Mouse (Mus musculus) urinary bladder, adult 18-20 months (tissue): ENCODE results near the gene Arsg.

ENCODE experiments used
- DNase-seq, 2 experiments: peaks; one replicate each; pipeline ENCODE4 v3.0.0; 2022; ENCODE audit warnings: low spot score in 2 of 2, mixed read lengths in 2 of 2

Gene Arsg

DNA sequence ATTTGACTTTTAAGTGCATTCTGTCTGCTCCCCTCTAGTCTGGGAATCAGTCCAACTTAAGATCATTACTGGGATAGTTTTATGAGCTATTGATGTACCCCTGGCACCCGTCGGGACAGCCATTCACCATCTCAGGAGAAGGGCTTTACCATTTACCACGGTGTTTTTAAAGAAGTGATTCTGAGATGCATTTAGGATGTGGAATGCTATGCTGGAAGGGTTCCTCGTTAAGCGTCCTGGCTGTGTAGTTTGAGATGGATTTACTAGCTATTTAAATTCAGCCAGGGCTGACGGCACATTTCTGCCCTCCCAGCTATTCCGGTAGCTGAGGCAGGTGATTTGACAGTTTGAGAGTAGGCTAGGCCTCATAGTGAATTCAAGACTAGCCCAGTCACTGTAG, 71.3 kb downstream of the Arsg start:
- DNase-seq, result no peak

DNA sequence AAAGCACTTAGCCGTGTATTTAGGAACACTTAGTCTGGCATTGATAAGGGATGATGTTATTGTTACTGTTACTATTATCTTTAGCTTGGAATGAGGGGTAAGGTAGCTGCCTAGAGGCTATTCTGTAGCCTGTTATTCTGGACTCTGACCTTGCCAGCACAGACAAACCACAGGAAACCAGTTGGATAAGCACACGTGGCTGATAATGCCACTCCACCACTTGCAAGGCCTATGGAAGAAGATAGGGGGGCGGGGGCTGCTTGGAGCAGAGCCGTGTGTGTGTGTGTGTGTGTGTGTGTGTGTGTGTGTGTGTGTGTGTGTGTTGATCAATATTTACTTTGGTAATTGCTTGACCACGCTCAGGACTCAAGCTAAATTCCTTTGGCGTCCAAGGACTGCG, 72.1 kb downstream of the Arsg start:
- no peak for DNase-seq

DNA sequence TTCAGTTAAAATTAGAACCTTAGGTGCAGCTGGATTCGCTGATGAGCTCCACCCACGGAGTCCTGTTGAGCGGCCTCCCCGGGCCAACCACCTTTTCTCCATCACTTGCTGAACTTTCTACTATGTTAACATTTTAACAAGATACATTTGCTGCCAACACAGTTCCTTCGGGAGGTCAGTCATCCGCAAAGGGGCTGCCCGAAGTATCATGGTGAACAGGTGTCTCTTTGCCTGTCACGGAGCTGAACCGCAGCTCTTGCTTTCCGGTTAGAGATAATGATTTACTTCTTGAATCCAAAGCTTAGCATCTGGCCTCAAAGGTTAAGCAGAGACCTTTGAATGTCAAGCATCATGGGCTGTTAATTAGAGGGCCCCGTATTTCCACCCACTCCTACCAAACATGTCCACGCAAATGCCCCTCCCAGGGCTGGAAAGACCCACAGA, 72.5 kb downstream of the Arsg start:
- DNase-seq, result no peak

DNA sequence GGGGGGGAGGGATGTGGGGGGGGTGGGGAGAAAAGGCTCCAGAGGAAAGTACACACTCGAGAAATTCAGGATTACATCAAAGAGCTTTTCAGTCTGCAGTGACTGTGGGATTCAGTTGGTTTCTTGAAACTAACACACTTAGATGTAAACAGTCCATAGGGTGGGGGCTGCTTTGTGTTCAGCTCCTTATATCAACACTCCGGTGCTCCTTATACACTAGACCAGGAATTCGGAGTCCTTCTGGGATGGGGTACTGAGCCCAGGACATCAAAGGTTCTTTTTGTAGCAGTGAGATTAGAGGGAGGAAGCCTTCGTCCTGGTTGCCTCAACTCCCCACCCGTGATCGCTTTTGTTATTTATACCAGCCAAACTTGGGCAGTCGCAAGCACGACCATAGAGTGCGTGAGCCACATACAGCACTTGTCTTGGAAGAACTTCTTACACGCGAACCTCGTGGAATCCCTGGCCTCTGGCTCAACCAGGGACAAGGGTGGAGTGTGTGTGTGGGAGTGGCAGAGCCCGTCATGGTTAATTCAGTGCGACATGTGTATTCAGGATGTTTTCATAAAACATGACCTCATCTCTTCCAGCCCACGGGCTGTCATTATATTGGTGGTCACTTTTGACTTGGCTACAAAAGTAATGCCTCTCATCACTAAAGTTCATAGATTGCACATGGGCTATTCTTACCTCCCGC, 73.3 kb downstream of the Arsg start:
- DNase-seq, result no peak

DNA sequence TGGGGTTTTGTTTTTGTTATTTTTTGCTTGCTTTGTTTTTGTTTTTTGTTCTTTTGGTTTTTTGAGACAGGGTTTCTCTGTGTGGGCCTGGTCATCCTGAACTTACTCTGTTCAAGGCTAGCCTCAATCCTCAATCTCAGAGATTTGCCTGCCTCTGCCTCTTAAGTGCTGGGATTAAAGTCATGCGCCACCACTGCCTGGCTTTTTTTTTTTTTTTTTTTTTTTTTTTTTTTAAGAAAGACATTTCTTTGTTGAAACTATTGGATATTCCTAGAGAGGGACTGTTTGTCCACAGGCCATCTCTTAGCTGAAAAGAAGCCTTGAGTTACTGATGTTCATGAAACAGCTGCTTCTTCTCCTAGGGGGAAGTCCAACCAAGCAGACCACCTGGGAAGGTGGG, 74.5 kb downstream of the Arsg start:
- no peak for DNase-seq

DNA sequence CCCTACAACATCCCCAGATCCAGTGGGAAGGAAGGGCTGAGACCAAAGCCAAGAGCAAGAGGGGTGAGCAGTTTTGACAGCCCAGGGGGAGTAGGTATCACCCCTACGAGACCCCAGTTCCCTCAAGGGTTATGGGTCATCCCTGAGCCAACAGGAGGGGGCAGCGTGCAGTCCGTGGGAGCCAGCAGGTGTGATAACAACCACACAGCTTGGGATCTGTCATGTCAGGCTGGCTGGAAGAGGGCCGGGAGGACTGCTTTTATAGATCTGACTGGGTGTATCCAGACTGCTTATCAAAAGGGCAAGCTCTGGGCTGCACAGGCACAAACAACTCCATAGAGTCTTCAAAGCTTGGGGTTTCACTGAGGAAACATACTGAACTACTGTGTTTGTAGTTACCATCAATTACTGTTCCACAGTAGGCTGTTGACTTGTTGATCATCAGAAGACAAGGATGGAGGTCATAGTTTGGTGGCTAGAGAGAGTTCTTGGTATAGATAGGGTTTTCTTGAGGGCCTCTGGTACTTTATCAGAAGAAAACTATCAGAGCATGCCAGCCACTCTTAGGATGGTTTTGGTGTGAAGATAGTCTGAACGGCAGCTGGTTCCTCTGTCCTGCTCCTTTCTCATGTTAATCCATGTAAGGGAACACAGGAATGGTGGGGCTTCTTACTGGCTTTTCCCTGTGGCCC, 76.6 kb downstream of the Arsg start:
- no peak for DNase-seq

DNA sequence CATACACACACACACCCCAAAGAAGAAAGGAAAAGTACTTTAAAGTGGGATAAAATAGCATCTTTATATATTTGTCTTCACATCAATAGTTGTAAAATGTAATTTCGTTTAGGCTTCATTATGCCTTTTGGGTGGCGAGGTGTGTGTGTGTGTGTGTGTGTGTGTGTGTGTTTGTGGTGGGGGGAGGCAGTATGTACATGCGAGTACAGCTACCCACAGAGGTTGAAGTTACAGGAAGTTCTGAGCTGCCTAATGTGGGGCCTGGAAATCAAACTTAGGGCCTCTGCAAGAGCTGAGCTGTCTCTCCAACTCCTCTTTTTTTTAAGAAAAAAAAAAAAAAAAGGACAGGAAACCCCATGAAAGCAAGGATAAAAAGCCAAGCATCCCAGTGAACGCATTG, 80.7 kb downstream of the Arsg start:
- no peak for DNase-seq

DNA sequence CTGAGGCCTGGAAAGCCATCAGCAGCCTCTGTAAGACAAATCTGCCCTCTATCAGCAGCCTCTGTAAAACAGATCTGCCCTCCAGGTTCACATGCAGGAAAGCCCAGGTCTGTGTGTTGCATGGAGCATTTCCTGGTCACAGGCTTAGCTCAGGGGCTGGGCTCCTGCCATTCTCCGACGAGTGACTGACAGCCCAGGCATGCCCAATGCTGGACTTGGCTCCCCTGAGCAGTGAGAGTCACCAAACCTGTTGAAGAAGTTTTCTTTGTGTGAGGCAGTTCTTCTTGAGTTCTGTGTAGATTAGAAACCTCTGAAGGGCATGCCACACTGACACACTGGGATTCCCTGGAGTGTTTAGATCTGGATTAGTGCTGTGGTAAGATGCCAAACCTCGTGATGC, 81.3 kb downstream of the Arsg start:
- peak; percentile 28 to 56 for DNase-seq

DNA sequence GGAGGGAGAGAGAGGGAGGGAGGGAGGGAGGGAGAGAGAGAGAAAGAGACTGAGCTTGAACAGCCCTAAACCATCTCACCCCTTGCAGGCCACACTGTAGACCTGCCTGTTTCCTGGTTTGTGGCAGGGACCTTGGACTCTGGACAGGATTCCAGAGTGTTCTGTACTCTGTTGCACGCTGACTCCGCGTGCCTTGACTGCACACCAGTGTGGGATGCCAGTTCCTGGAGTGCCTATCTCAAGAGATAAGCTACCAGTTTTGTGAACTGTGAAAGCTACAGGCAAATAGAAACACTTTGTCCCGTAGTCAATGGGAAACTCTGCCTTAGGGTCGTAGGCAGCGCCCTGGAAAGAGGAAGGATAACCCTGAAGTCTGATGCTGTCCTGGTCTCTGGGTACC, 83.0 kb downstream of the Arsg start:
- DNase-seq, result no peak

DNA sequence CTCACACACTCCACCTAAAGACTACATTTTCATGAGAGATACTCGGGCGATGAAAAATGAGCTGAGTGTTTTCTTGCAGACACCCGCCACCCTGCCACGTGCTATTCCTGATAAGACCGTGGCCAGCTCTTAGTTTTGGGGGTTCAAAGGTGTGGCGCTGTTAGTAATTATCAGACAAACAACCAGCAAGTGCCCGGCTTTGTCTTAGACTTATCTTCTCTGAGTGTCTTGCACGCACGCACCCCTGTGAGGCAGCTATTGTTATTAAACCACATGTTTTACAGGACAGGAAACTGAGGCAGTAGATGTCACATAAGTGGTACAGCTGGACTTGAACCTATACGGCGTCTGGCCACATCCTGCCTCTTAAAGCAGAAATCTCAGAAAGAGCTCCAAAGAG, 84.2 kb downstream of the Arsg start:
- no peak for DNase-seq

DNA sequence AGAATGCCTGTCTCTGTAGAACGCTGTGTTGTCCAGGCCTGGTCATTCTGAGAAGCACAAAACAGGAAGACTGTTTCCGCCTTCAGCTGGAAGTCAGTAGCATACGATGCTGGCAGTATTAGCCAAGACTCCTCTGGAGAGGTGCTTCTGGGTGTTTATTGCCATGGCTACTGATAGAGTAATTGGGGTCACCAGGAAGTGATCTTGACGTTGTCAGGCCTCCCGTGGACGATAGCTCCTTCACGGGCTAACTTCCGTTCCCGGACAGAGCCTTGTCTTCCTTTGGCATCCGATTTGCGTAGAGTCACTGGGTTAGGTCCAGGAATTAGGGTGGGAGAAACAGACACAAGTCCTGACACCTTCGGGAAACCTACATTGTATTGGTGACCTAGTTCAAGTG, 86.1 kb downstream of the Arsg start:
- no peak for DNase-seq

DNA sequence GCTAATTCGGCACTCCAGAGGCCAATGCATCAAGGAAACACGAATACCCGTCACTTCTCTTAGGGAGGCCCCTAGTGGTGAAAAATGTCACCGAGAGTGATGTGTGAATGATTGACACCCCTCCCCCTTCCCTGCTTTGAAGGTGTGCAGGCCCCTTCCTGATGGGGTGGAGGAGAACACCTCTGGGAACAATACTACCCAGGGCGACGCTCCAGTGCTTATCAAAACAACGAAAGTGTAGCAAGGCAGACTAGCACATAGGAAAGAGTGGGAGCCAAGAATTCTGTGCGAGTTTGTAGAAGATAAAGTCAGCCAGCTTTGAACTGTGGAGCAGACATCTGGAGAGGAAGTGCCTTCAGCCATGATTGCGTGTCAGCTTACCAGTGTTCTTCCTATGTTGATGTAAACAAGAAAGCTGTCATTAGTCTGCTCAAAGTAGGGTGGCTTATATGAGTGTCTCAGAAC, 87.7 kb downstream of the Arsg start:
- no peak for DNase-seq

DNA sequence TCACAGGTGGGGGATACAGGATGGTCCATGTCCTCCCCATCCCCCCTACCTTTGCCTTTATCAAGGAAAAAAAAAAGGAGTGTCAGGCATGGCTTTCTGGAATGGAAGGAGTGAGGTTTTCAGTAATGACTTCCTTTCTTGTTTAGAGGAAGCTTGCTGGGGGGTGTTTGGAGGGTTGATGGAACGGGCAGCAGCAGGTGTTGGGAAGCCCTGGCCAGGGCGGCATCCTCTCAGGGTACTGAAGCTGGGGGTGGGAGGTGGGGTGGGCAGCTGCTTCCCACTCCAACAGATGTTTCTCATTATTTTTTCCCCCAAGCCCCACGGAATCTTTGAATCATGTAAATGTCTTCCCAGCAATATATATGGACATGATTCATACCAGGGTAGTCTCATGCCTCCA, 88.3 kb downstream of the Arsg start:
- DNase-seq, result no peak

DNA sequence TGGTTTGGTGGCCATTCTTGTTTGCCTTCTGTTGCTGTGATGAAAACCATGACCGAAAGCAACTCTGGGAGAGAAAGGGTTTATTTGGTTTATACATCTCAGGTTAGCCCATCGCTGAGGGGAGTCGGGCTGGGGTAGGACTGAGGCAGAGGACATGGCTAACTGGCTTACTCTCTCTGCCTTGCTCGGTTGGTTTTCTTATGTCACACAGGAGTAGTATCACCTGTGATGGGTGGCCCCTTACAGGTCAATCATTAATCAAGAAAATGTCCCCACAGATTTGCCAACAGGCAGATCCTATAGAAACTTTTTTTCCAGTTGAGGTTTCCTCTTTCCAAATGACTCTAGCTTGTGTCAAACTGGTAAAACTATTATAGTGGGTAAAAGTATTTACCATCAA, 90.5 kb downstream of the Arsg start:
- no peak for DNase-seq

DNA sequence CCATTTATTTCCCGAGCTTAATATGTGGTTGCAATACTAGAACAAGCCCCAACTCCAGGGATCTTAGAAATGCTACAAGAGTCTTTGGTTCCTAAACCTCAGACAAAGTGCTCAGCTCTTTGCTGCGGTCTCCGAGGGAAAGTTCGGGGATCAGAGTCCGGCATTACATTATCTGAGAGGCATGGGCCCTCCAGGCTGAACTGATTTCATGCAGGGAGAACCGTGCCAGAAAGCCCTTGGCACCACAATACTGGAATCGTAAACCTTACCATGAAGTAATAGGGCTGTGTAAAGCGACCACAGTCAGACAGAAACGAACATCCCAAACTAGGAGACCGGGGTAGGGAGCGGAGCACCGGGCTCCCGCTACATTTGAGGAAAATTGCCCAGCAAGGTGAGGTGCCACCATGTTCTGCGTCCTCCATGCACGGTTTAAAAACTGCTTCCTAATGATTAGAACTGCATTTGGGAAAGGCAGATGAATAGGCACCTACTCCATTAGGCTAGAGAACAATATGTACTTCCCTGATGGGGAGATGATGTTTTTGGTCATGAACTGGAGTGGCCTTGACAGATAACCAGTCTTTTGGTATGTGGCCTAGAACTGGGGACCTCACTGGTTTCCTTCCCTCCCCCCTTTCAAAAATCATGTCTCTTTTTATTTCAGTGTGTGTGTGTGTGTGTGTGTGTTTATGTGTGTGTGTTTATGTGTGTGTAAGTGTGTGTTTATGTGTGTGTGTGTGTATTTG, 91.5 kb downstream of the Arsg start:
- no peak for DNase-seq

DNA sequence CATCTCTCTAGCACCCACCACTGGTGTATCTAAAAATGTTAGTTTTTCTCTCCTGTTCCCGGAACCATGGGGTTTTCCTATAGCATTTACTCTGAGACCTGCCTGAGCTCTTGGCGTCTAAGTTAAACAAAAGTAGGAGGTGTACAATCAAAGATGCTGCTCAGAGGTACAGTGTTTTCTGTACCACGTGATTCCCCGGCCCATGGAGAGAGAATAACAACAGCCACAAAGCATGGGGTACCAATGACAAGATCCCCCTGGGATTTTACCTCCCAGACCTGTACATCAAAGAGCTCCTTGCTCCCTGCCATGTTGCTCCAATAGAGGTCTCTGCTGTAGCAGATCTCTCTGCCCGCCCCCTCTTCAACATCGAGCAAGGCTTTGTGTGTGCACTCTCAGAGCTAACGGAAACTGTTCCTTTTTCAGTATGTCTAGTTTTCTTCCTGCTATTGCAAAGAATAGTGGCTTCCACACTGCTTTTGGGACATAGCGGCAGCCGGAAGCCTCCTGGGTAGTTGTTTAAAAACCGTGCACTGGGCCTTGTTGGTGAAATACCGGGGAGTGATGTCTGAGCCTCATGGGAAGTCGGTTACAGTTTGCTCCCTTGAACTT, 95.9 kb downstream of the Arsg start:
- DNase-seq, result no peak

DNA sequence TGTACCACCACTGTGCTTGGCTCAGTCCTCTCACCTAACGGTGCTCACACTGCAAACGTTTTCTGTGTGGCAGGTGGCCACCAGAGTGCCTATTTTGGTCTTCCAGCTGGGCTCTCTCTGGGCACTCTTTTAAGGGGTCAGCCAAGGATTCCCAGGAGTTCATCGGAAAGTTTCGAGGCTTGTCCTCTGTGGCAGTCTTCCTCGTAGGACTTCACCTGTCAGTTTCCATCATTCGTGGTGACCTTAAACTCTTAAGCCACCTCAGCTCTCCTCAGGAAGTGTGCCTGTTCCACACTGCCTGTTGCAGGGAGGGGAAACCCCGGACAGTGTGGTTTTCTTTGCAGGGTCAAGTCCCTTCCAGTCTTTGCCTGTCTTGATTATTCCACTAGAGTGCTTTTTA, 96.6 kb downstream of the Arsg start:
- DNase-seq, result no peak

DNA sequence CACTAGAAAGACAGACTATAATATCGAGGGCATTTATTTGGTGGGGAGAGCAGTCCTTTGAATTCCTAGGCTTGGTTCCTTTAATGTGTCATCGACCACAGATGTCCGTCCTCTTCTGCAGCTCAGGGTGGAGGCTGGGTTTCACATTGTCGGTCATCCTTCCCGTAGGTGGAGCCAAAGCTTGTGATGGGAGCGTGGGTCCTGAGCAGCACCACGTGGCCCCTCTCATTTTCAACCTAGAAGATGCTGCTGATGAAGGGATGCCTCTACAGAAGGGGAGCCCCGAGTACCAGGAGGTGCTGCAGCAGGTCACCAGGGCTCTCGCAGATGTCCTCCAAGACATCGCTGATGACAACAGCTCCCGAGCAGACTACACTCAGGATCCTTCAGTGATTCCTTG, 98.9 kb downstream of the Arsg start:
- no peak for DNase-seq

DNA sequence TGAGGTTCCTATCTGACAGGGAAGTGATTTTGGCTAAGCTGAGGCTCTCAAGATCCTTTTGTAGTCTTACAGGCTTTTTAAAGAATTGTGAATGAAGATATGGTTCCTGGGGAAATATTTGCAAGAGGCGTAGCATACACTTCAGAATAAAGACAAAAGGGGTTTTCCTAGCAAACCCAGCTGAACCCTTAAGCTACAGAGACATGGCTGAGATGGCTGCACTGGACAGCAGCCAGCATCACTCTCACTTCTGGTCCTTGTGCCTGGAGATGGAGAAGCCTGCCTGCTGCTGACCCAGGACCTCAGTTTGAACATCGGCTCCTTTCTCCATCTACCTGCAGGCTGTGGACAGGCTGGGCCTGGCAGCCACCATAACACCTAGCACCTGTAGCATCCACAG, 101.4 kb downstream of the Arsg start:
- no peak for DNase-seq

DNA sequence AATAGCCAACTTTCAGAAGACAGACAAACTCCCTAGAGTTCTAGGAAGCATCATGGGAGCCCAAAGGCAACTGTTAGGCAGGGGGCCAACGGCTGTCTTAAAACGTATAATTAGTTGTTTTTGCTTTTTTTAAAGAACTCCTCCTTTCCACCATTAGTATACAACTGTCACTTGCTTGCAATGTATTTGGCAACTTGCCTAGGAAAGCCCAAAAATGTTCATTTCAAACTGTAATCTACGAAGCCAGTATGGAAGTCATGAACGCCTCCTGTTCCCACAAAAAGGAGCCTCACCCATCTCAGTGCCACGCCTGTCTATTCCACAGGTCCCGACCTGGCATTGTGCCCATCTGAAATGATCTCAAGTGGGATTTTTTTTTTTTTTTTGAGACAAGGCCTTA, 102.7 kb downstream of the Arsg start:
- DNase-seq, result no peak

DNA sequence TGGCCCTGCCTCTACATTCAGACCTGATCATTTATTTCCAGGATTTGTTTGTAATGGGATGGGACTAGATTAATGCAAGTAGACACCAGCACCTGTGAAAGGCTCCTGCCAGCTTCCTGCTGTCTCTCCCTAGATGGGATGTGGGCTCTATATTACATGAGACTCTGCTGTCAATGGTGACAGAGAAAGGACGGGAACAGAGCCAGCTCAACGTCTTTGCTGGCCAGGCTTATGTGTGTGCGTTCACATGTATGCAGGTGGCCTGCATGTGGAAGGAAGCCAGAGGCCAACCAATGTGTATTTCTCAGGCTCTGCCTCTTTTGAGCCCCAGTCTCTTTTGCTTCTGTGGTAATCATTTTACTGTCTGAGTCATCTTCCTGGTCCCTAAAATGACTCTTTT, 105.4 kb downstream of the Arsg start:
- no peak for DNase-seq

DNA sequence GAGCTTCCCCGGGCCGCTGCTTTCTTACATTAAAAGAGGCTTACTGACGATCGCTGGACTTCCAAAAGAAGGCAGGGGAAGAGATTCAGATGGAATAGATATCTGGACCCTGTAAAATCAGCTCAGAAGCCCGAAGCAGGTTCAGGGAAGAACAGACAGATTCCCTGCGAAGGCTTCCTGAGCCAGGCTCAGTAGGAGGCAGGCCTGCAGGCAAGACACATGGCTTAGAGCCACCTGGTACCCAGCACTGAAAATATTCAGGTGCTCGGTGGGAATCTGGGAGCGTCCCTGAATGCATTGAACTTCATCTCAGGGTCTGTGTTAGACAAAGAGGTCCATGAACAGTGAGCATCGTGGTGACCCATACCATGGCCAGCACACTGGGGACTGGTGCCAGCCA, 106.8 kb downstream of the Arsg start:
- no peak for DNase-seq

DNA sequence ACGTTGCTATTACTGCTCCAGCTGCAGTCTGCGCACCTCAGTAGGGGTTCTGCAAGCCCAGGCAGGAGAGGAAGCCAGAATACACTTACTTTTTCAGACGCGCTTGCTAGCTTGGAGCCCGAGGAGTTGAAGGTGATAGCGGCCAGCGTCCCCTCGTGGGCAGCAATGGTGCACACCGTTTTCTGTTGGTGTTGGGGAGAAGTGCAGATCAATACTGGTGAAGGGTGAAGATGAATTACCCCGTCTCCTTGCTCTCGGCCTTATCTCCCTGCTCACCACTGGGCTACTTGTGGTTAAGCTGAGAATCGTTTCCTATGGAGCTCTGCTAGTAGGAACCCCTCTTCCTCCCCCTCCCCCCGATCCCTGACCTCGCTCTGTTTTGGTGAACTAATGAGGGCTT, 110.8 kb downstream of the Arsg start:
- no peak for DNase-seq
